Mouse (Mus musculus) MEL (cell line): ENCODE measurements around the gene Gm42791. TPM values are rescaled to one million over a fixed set of nuclear protein-coding genes. Genes with fewer than 3 reads are reported as not detected.
A peak's percentile ranks its signal among the peaks of the same experiment; 100 is the strongest.

Experiments
- DNase-seq: peaks from one replicate; pipeline ENCODE4 v3.0.0; 2011; ENCODE audit warnings: low read depth, low spot score
- H3K27ac ChIP-seq: 2 replicates; pipeline ENCODE4 v1.5.1; 2012; ENCODE audit warnings: low read depth, mild to moderate bottlenecking, control low read depth, low read length, moderate library complexity; ENCODE audit not compliant: control insufficient read depth
- H3K27me3 ChIP-seq, 2 experiments: fragments of 150-350 bp in 1 of 2; sonication (generic) in 1 of 2; 2 replicates each; pipeline ENCODE4 v1.6.1; 2012; ENCODE audit warnings: low read length in 2 of 2, mild to moderate bottlenecking in 2 of 2, improper control_type of control experiment in 1 of 2, moderate library complexity in 1 of 2; ENCODE audit not compliant: insufficient read depth in 2 of 2, control insufficient read depth in 1 of 2
- H3K36me3 ChIP-seq, 2 experiments: 2 replicates each; pipeline ENCODE4 v1.6.1; 2012 to 2014; ENCODE audit warnings: low read length in 2 of 2, improper control_type of control experiment in 1 of 2, inconsistent platforms in 1 of 2, mild to moderate bottlenecking in 1 of 2; ENCODE audit not compliant: insufficient read depth in 2 of 2, control insufficient read depth in 1 of 2
- H3K4me1 ChIP-seq, 2 experiments: fragments of 150-350 bp in 1 of 2; sonication (generic) in 1 of 2; 2 replicates each; pipeline ENCODE4 v1.6.1; 2012; ENCODE audit warnings: low read length in 2 of 2, improper control_type of control experiment in 1 of 2, mild to moderate bottlenecking in 1 of 2; ENCODE audit not compliant: insufficient read depth in 2 of 2, control insufficient read depth in 1 of 2
- H3K4me3 ChIP-seq, 2 experiments: fragments of 150-350 bp in 1 of 2; sonication (generic) in 1 of 2; 2 replicates each; pipeline ENCODE4 v1.5.1; 2012; ENCODE audit warnings: low read depth in 2 of 2, low read length in 2 of 2, mild to moderate bottlenecking in 2 of 2, moderate library complexity in 2 of 2, control low read depth in 1 of 2, improper control_type of control experiment in 1 of 2; ENCODE audit not compliant: control insufficient read depth in 1 of 2, insufficient read depth in 1 of 2
- H3K79me2 ChIP-seq: 2 replicates; pipeline ENCODE4 v1.6.1; 2012; ENCODE audit warnings: mild to moderate bottlenecking, low read length, moderate library complexity; ENCODE audit not compliant: control insufficient read depth, poor library complexity, insufficient read depth
- H3K9ac ChIP-seq: 2 replicates; pipeline ENCODE4 v1.6.1; 2012; ENCODE audit warnings: low read depth, mild to moderate bottlenecking, control low read depth, low read length, moderate library complexity; ENCODE audit not compliant: control insufficient read depth, poor library complexity, severe bottlenecking
- H3K9me3 ChIP-seq: fragments of 150-350 bp; sonication (generic); replicated peaks from 2 replicates; pipeline ENCODE4 v1.6.1; 2012; ENCODE audit warnings: mild to moderate bottlenecking, low read length, improper control_type of control experiment, moderate library complexity; ENCODE audit not compliant: insufficient read depth
- BHLHE40 ChIP-seq: IDR thresholded peaks from 2 replicates; pipeline ENCODE4 v1.6.1; 2012; ENCODE audit warnings: low read depth, mild to moderate bottlenecking, inconsistent platforms, low read length, improper control_type of control experiment, borderline replicate concordance
- CHD2 ChIP-seq: IDR thresholded peaks from 2 replicates; pipeline ENCODE4 v1.6.1; 2011; ENCODE audit warnings: low read length, improper control_type of control experiment
- CTCF ChIP-seq, 3 experiments: IDR thresholded peaks in 2 of 3; conservative IDR thresholded peaks in 1 of 3; 2 replicates each; pipeline ENCODE4 v1.5.1; 2011 to 2012; ENCODE audit warnings: low read length in 3 of 3, low read depth in 2 of 3, mild to moderate bottlenecking in 2 of 3, improper control_type of control experiment in 1 of 3, inconsistent platforms in 1 of 3, mixed read lengths in 1 of 3, moderate library complexity in 1 of 3; ENCODE audit not compliant: control insufficient read depth in 1 of 3, insufficient read depth in 1 of 3, poor library complexity in 1 of 3, severe bottlenecking in 1 of 3
- E2F4 ChIP-seq: IDR thresholded peaks from 2 replicates; pipeline ENCODE4 v1.6.1; 2011; ENCODE audit warnings: low read depth, low read length, improper control_type of control experiment, borderline replicate concordance
- ELF1 ChIP-seq: IDR thresholded peaks from 2 replicates; pipeline ENCODE4 v1.6.1; 2014; ENCODE audit warnings: low read depth, mild to moderate bottlenecking, inconsistent platforms, low read length, improper control_type of control experiment, moderate library complexity
- EP300 ChIP-seq, 2 experiments: IDR thresholded peaks; 2 replicates each; pipeline ENCODE4 v1.6.1; 2011; ENCODE audit warnings: improper control_type of control experiment in 2 of 2, low read length in 2 of 2, low read depth in 1 of 2, mild to moderate bottlenecking in 1 of 2
- ETS1 ChIP-seq: IDR thresholded peaks from 2 replicates; pipeline ENCODE4 v1.6.1; 2012; ENCODE audit warnings: low read depth, mild to moderate bottlenecking, inconsistent platforms, low read length, improper control_type of control experiment, moderate library complexity
- GABPA ChIP-seq: IDR thresholded peaks from 2 replicates; pipeline ENCODE4 v1.6.1; 2012; ENCODE audit warnings: low read depth, mild to moderate bottlenecking, inconsistent platforms, low read length, improper control_type of control experiment, moderate library complexity
- GATA1 ChIP-seq: IDR thresholded peaks from 2 replicates; pipeline ENCODE4 v1.6.1; 2011; ENCODE audit warnings: low read depth, low read length, improper control_type of control experiment
- HCFC1 ChIP-seq: IDR thresholded peaks from 2 replicates; pipeline ENCODE4 v1.6.1; 2012; ENCODE audit warnings: low read depth, mild to moderate bottlenecking, inconsistent platforms, low read length, improper control_type of control experiment, moderate library complexity
- JUND ChIP-seq: IDR thresholded peaks from 2 replicates; pipeline ENCODE4 v1.6.1; 2011; ENCODE audit warnings: low read depth, mild to moderate bottlenecking, improper control_type of control experiment, low read length
- KAT2A ChIP-seq: conservative IDR thresholded peaks from 2 replicates; pipeline ENCODE4 v1.6.1; 2012; ENCODE audit warnings: low read depth, low read length, improper control_type of control experiment, inconsistent platforms
- MAFK ChIP-seq: IDR thresholded peaks from 2 replicates; pipeline ENCODE4 v1.6.1; 2011; ENCODE audit warnings: low read depth, mild to moderate bottlenecking, low read length, improper control_type of control experiment, borderline replicate concordance
- MAX ChIP-seq: IDR thresholded peaks from 2 replicates; pipeline ENCODE4 v1.6.1; 2011; ENCODE audit warnings: low read length, improper control_type of control experiment
- MAZ ChIP-seq: IDR thresholded peaks from 2 replicates; pipeline ENCODE4 v1.6.1; 2012; ENCODE audit warnings: low read depth, mild to moderate bottlenecking, inconsistent platforms, low read length, improper control_type of control experiment
- MEF2A ChIP-seq: IDR thresholded peaks from 2 replicates; pipeline ENCODE4 v1.6.1; 2014; ENCODE audit warnings: low read depth, mild to moderate bottlenecking, inconsistent platforms, low read length, improper control_type of control experiment; ENCODE audit not compliant: poor library complexity, insufficient replicate concordance, severe bottlenecking; ENCODE audit errors: extremely low read depth
- MXI1 ChIP-seq: IDR thresholded peaks from 2 replicates; pipeline ENCODE4 v1.6.1; 2011; ENCODE audit warnings: mild to moderate bottlenecking, low read depth, low read length, improper control_type of control experiment
- MYB ChIP-seq: IDR thresholded peaks from 2 replicates; pipeline ENCODE4 v1.6.1; 2011; ENCODE audit warnings: mild to moderate bottlenecking, low read depth, low read length, improper control_type of control experiment
- MYC ChIP-seq: IDR thresholded peaks from 2 replicates; pipeline ENCODE4 v1.6.1; 2011; ENCODE audit warnings: low read depth, mild to moderate bottlenecking, low read length, improper control_type of control experiment, moderate library complexity
- NELFE ChIP-seq: IDR thresholded peaks from 2 replicates; pipeline ENCODE4 v1.6.1; 2011; ENCODE audit warnings: low read depth, low read length, improper control_type of control experiment
- NRF1 ChIP-seq: IDR thresholded peaks from 2 replicates; pipeline ENCODE4 v1.6.1; 2014; ENCODE audit warnings: low read depth, mild to moderate bottlenecking, inconsistent platforms, low read length, improper control_type of control experiment, moderate library complexity; ENCODE audit not compliant: poor library complexity, insufficient read depth, severe bottlenecking
- POLR2AphosphoS2 ChIP-seq: IDR thresholded peaks from 2 replicates; pipeline ENCODE4 v1.6.1; 2011; ENCODE audit warnings: low read length, improper control_type of control experiment
- POLR2AphosphoS5 ChIP-seq: IDR thresholded peaks from 2 replicates; pipeline ENCODE4 v1.6.1; 2012; ENCODE audit warnings: low read depth, borderline replicate concordance, mild to moderate bottlenecking, inconsistent platforms, low read length, moderate library complexity, mixed read lengths
- RAD21 ChIP-seq: IDR thresholded peaks from 2 replicates; pipeline ENCODE4 v1.6.1; 2011; ENCODE audit warnings: mild to moderate bottlenecking, low read depth, low read length, improper control_type of control experiment
- RCOR1 ChIP-seq: IDR thresholded peaks from 2 replicates; pipeline ENCODE4 v1.6.1; 2012; ENCODE audit warnings: low read depth, mild to moderate bottlenecking, inconsistent platforms, low read length, improper control_type of control experiment
- SIN3A ChIP-seq: IDR thresholded peaks from 2 replicates; pipeline ENCODE4 v1.6.1; 2012; ENCODE audit warnings: low read length, improper control_type of control experiment, inconsistent platforms
- TAL1 ChIP-seq: IDR thresholded peaks from 2 replicates; pipeline ENCODE4 v1.6.1; 2012; ENCODE audit warnings: mild to moderate bottlenecking, inconsistent platforms, low read length, moderate library complexity, mixed read lengths
- TBP ChIP-seq: IDR thresholded peaks from 2 replicates; pipeline ENCODE4 v1.8.0; 2011; ENCODE audit warnings: low read depth, low read length, improper control_type of control experiment
- TCF12 ChIP-seq: IDR thresholded peaks from 2 replicates; pipeline ENCODE4 v1.6.1; 2014; ENCODE audit warnings: low read depth, mild to moderate bottlenecking, inconsistent platforms, low read length, improper control_type of control experiment, moderate library complexity
- UBTF ChIP-seq: IDR thresholded peaks from 2 replicates; pipeline ENCODE4 v1.6.1; 2012; ENCODE audit warnings: low read depth, mild to moderate bottlenecking, inconsistent platforms, low read length, improper control_type of control experiment, moderate library complexity, borderline replicate concordance; ENCODE audit not compliant: insufficient read depth
- USF1 ChIP-seq: IDR thresholded peaks from 2 replicates; pipeline ENCODE4 v1.6.1; 2014; ENCODE audit warnings: low read depth, mild to moderate bottlenecking, inconsistent platforms, low read length, improper control_type of control experiment, moderate library complexity
- ZC3H11A ChIP-seq: IDR thresholded peaks from 2 replicates; pipeline ENCODE4 v1.6.1; 2012; ENCODE audit warnings: low read depth, mild to moderate bottlenecking, inconsistent platforms, low read length, improper control_type of control experiment
- ZKSCAN1 ChIP-seq: IDR thresholded peaks from 2 replicates; pipeline ENCODE4 v1.6.1; 2012; ENCODE audit warnings: low read depth, mild to moderate bottlenecking, inconsistent platforms, low read length, improper control_type of control experiment, moderate library complexity
- ZMIZ1 ChIP-seq: IDR thresholded peaks from 2 replicates; pipeline ENCODE4 v1.6.1; 2012; ENCODE audit warnings: low read depth, mild to moderate bottlenecking, inconsistent platforms, low read length, improper control_type of control experiment, moderate library complexity
- ZNF384 ChIP-seq: IDR thresholded peaks from 2 replicates; pipeline ENCODE4 v1.6.1; 2012; ENCODE audit warnings: low read depth, mild to moderate bottlenecking, inconsistent platforms, low read length, improper control_type of control experiment
- polyA plus RNA-seq, 2 experiments: library from polyadenylated mRNA; stranded (reverse) in 1 of 2; unstranded in 1 of 2; fragments of >175 nt in 1 of 2; fragments of >200 nt in 1 of 2; gene quantifications; 2 replicates each; pipeline versions ENCODE4 v1.2.1 to v1.2.4; 2012; ENCODE audit warnings: low replicate concordance in 2 of 2, low read depth in 1 of 2; ENCODE audit not compliant: insufficient read length in 2 of 2, insufficient read depth in 1 of 2, missing spikeins in 1 of 2
- total RNA-seq: library from RNA; depleted of rRNA; stranded (reverse); fragments of 300-350 nt; gene quantifications from 2 replicates; pipeline ENCODE4 v1.2.3, GENCODE M21; 2012

Gm42791 gene
- total and polyA plus RNA-seq, 3 experiments: 1.2 to 2.1 TPM; not detected in 1

- Histone ChIP-seq H3K27me3 (no peaks in the 10 kb centered on the region), H3K9ac (peak overlapping the region; percentile 58), H3K4me1 (peaks cover 17 to 23% of the 10 kb centered on the region in 2 experiments), H3K27ac (peak overlapping the region; percentile 96), H3K4me3 (peak overlapping the region; percentile 41 to 52), H3K79me2 (peaks cover 4% of the 10 kb centered on the region; the same call in 1 of the 2 replicates), H3K9me3 (no peaks in the 10 kb centered on the region), H3K36me3 (peaks cover 0 to 16% of the 10 kb centered on the region in 2 experiments; a peak in 2 of 4 replicates)
- DNase-seq: peak; percentile 99
- TF ChIP-seq HCFC1 (peak; percentile 74), MYB (peak; percentile 88), ZNF384 (peak; percentile 54; the same call in 1 of the 2 replicates), NRF1 (0 out of 2 replicates have a peak, but pooled peaks have one; percentile 7), ZKSCAN1 (0 out of 2 replicates have a peak, but pooled peaks have one; percentile 52), JUND (no peak; the same call in 1 of the 2 replicates), BHLHE40 (peak; percentile 83), GABPA (no peak), RAD21 (no peak), MYC (peak; percentile 85), USF1 (peak; percentile 19; the same call in 1 of the 2 replicates), POLR2AphosphoS5 (no peak), E2F4 (no peak), ZMIZ1 (peak; percentile 88), MAZ (peak; percentile 99), EP300 (IDR thresholded peaks at IDR 0.05; ENCODE audit: low read depth in 1 of 2, low read length in 2 of 2) (peak; percentile 97 to 99), MXI1 (peak; percentile 93), TCF12 (peak; percentile 100), CHD2 (peak; percentile 84), TBP (peak; percentile 73), SIN3A (peak; percentile 98), GATA1 (peak; percentile 99), RCOR1 (peak; percentile 96), POLR2AphosphoS2 (peak; percentile 61), NELFE (peak; percentile 49; the same call in 1 of the 2 replicates), CTCF (IDR thresholded peaks at IDR 0.05 in 2 of 3, conservative IDR thresholded peaks at IDR 0.05 in 1 of 3; ENCODE audit: control insufficient read depth in 1 of 3, insufficient read depth in 1 of 3, low read depth in 2 of 3, low read length in 3 of 3, poor library complexity in 1 of 3, severe bottlenecking in 1 of 3) (no peak), MAFK (peak; percentile 84), ETS1 (peak; percentile 98), UBTF (peak; percentile 32; the same call in 1 of the 2 replicates), ELF1 (peak; percentile 76), ZC3H11A (no peak), TAL1 (peak; percentile 97), MAX (peak; percentile 93), MEF2A (0 out of 2 replicates have a peak, but pooled peaks have one; percentile 75), KAT2A (peak; percentile 59; the same call in 1 of the 2 replicates)
Observed at GRCm38 (mm10) chr5:148935071-148935821, 59.7 kb downstream of the Gm42791 start.
